ENCODE assay signal across 17 mouse cellular contexts in the genomic region with DNA sequence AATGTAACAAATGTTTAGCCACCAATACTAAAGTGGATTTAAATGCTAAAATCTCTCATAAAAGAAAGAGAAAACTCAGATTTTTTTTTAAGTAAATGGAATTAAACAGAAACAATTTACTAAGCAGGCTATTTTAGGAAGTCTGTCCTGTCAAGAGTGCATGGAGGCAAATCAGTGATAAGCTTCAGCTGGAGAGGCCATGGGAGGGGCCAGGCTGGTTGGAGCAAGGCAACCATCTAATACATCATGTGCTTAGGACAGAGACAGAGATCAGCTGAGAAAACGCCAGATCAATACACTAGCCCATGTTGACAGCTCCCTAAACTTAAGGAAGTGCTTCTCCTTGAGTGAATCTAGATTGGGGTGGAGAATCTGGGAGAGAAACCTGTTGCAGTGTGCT.
DNase-seq lines count a peak whose midpoint lies in the region; ATAC-seq and TF ChIP-seq lines count a peak whose summit lies in the region.
"Had no signal": no experiment of that assay in that cellular context is flagged by ENCODE, and none has a peak within 500 bp of the region (broad histone marks: within the 10 kb centered on the region; RNA-seq: fewer than 3 reads in every experiment).

No protein-coding gene starts in this region.

- peak; percentile 4 for DNase-seq in liver, adult 2 months (ENCODE audit: extremely low read depth, low read depth, low spot score)
- no peak for DNase-seq in liver
- DNase-seq in lung, postnatal 36 days: peak; percentile 29
- no peak for DNase-seq in layer of hippocampus, postnatal 25 days (ENCODE audit: extremely low spot score in 1 of 2, low spot score in 1 of 2)
- DNase-seq in testis, postnatal 10 days (ENCODE audit: low spot score): no peak
- no peak for DNase-seq in midbrain, postnatal 0 days (ENCODE audit: low spot score)
- DNase-seq: adrenal gland, adult 8-10 months; cerebellum, postnatal 10 days; gastrocnemius, postnatal 36 days; midbrain, embryonic 14.5 days; thymus, postnatal 4 days had no signal

- H3K4me2 ChIP-seq in heart, embryonic 16.5 days (ENCODE audit: low read depth, low read length): no peak overlapping the region; the same call in 1 of the 2 replicates
- no peak overlapping the region for H3K4me2 ChIP-seq in kidney, embryonic 16.5 days (replicated peaks; ENCODE audit: low read depth, low read length)
- H3K4me2 ChIP-seq in midbrain, postnatal 0 days (ENCODE audit: low read depth, low read length, poor library complexity, severe bottlenecking): no peak overlapping the region
- H3K4me2 ChIP-seq: liver, embryonic 11.5 days; stomach, embryonic 15.5 days had no signal

- H3K27me3 ChIP-seq in liver, adult 2 months (ENCODE audit: control insufficient read depth, insufficient read depth, low read length): no peaks in the 10 kb centered on the region
- H3K27me3 ChIP-seq in heart, embryonic 16.5 days (ENCODE audit: control insufficient read depth, insufficient read depth, low read length): no peaks in the 10 kb centered on the region
- H3K27me3 ChIP-seq in kidney, embryonic 16.5 days (ENCODE audit: insufficient read depth, low read length): no peaks in the 10 kb centered on the region
- no peaks in the 10 kb centered on the region for H3K27me3 ChIP-seq in midbrain, postnatal 0 days (ENCODE audit: insufficient read depth, low read length)
- H3K27me3 ChIP-seq: stomach, embryonic 15.5 days had no signal

- no peaks in the 10 kb centered on the region for H3K36me3 ChIP-seq in liver, adult 2 months (ENCODE audit: control insufficient read depth, insufficient read depth, low read length)
- no peaks in the 10 kb centered on the region for H3K36me3 ChIP-seq in heart, embryonic 16.5 days (ENCODE audit: control insufficient read depth, insufficient read depth)
- H3K36me3 ChIP-seq in kidney, embryonic 16.5 days (ENCODE audit: insufficient read depth, low read length): no peaks in the 10 kb centered on the region
- no peaks in the 10 kb centered on the region for H3K36me3 ChIP-seq in midbrain, postnatal 0 days (ENCODE audit: insufficient read depth, low read length)
- H3K36me3 ChIP-seq: stomach, embryonic 15.5 days had no signal

- no peaks in the 10 kb centered on the region for H3K9me3 ChIP-seq in heart, embryonic 16.5 days (replicated peaks; ENCODE audit: control insufficient read depth, low read length)
- no peaks in the 10 kb centered on the region for H3K9me3 ChIP-seq in kidney, embryonic 16.5 days (ENCODE audit: low read length)
- H3K9me3 ChIP-seq in midbrain, postnatal 0 days (ENCODE audit: low read length): no peaks in the 10 kb centered on the region
- H3K9me3 ChIP-seq: stomach, embryonic 15.5 days had no signal

- no peak overlapping the region for H3K9ac ChIP-seq in liver, adult 2 months (ENCODE audit: low read depth, low read length)
- no peak overlapping the region for H3K9ac ChIP-seq in heart, embryonic 16.5 days (ENCODE audit: low read length)
- H3K9ac ChIP-seq in kidney, embryonic 16.5 days (replicated peaks; ENCODE audit: low read length): no peak overlapping the region
- H3K9ac ChIP-seq in midbrain, postnatal 0 days (replicated peaks; ENCODE audit: low read length, poor library complexity, severe bottlenecking): no peak overlapping the region
- H3K9ac ChIP-seq: stomach, embryonic 15.5 days had no signal

- H3K4me1 ChIP-seq in liver, adult 2 months (ENCODE audit: control insufficient read depth, insufficient read depth, low read length): no peaks in the 10 kb centered on the region
- H3K4me1 ChIP-seq in heart, embryonic 16.5 days (ENCODE audit: control insufficient read depth, insufficient read depth, low read length): peaks cover 7% of the 10 kb centered on the region
- H3K4me1 ChIP-seq in kidney, embryonic 16.5 days (ENCODE audit: insufficient read depth, low read length): no peaks in the 10 kb centered on the region
- no peaks in the 10 kb centered on the region for H3K4me1 ChIP-seq in midbrain, postnatal 0 days (ENCODE audit: insufficient read depth, low read length)
- H3K4me1 ChIP-seq: stomach, embryonic 15.5 days had no signal

- WGBS in liver, adult 2 months: 80% methylated on average over 1 of the region's 1 CpGs
- WGBS in heart, embryonic 16.5 days: 30% methylated on average over 1 of the region's 1 CpGs
- WGBS in kidney, embryonic 16.5 days: 46% methylated on average over 1 of the region's 1 CpGs
- 87% methylated on average over 1 of the region's 1 CpGs for WGBS in midbrain, postnatal 0 days

- H3K4me3 ChIP-seq in liver, adult 2 months (ENCODE audit: insufficient read depth, low read depth, low read length): no peak overlapping the region
- no peak overlapping the region for H3K4me3 ChIP-seq in heart, embryonic 16.5 days (ENCODE audit: low read length)
- H3K4me3 ChIP-seq in kidney, embryonic 16.5 days (ENCODE audit: low read length): no peak overlapping the region
- no peak overlapping the region for H3K4me3 ChIP-seq in midbrain, postnatal 0 days (ENCODE audit: low read depth, low read length)
- H3K4me3 ChIP-seq: erythroblast, embryonic 14.5 days; stomach, embryonic 15.5 days had no signal

- ATAC-seq in heart, embryonic 16.5 days (replicated peaks; ENCODE audit: extremely low read depth, insufficient read depth, low FRiP score): peak; percentile 72
- peak; percentile 82; the same call in 1 of the 2 replicates for ATAC-seq in kidney, embryonic 16.5 days (ENCODE audit: low FRiP score, low TSS enrichment)
- no peak for ATAC-seq in midbrain, postnatal 0 days (ENCODE audit: low FRiP score)

- no peaks in the 10 kb centered on the region for H3K79me2 ChIP-seq in liver, adult 2 months (ENCODE audit: control insufficient read depth, insufficient read depth, low read length)

- TF ChIP-seq POLR2A in liver, adult 2 months (IDR thresholded peaks at IDR 0.05; ENCODE audit: extremely low read depth, insufficient read depth, low read length): no peak

- no peak for TF ChIP-seq CTCF in liver, adult 2 months (IDR thresholded peaks at IDR 0.05; ENCODE audit: low read depth, low read length)
- TF ChIP-seq CTCF in midbrain, postnatal 0 days (IDR thresholded peaks at IDR 0.05): no peak

- H3K27ac ChIP-seq in liver, adult 2 months (replicated peaks; ENCODE audit: insufficient read depth, low read depth, low read length): no peak overlapping the region
- no peak overlapping the region for H3K27ac ChIP-seq in heart, embryonic 16.5 days (ENCODE audit: low read length)
- H3K27ac ChIP-seq in kidney, embryonic 16.5 days (ENCODE audit: low read length): no peak overlapping the region
- no peak overlapping the region for H3K27ac ChIP-seq in midbrain, postnatal 0 days (ENCODE audit: low read depth, low read length)
- H3K27ac ChIP-seq: macrophage; stomach, embryonic 15.5 days had no signal

Comparison
In these comparisons a context has a peak if more than half of its experiments do, and no peak if none do; other contexts are left out.
1. DNase-seq: peak in liver, adult 2 months (single experiment) and lung, postnatal 36 days (single experiment); none in liver (single experiment), layer of hippocampus, postnatal 25 days (0 of 2), testis, postnatal 10 days (single experiment) and midbrain, postnatal 0 days (single experiment).